Mouse (Mus musculus): Measurements from ENCODE around the gene Plk1.

The Plk1 gene

GRCm38 (mm10) chr7:122189484-122189883 lies 30.2 kb downstream of the Plk1 start:
- in situ Hi-C loops (cut with MboI, MseI), result loop anchor here in 1 of 2 experiments (10.0 kb wide), 1 partner anchor 735 kb away; no protein-coding TSS in a partner anchor

GRCm38 (mm10) chr7:122191097-122191496 lies 31.9 kb downstream of the Plk1 start:
- in situ Hi-C loops (cut with MboI, MseI), result no loop called here

- in situ Hi-C loops (cut with MboI, MseI), result no loop called here
These were observed 34.7 kb downstream of the Plk1 start for GRCm38 (mm10) chr7:122193919-122194318.

GRCm38 (mm10) chr7:122196771-122197170 lies 37.5 kb downstream of the Plk1 start:
- in situ Hi-C loops (cut with MboI, MseI), result no loop called here

GRCm38 (mm10) chr7:122197306-122197705 lies 38.1 kb downstream of the Plk1 start:
- in situ Hi-C loops (cut with MboI, MseI), result no loop called here

- in situ Hi-C loops (cut with MboI, MseI), result no loop called here
These were observed 40.1 kb downstream of the Plk1 start for GRCm38 (mm10) chr7:122199296-122199695.

- in situ Hi-C loops (cut with MboI, MseI), result no loop called here
These were observed 44.7 kb downstream of the Plk1 start for GRCm38 (mm10) chr7:122203936-122204335.

GRCm38 (mm10) chr7:122206121-122206520 lies 46.9 kb downstream of the Plk1 start:
- in situ Hi-C loops (cut with MboI, MseI), result no loop called here

- in situ Hi-C loops (cut with MboI, MseI), result no loop called here
These were observed 49.2 kb downstream of the Plk1 start for GRCm38 (mm10) chr7:122208276-122209021.

GRCm38 (mm10) chr7:122219315-122219801 lies 60.1 kb downstream of the Plk1 start, which contains the start of gene Chp2:
TSS of gene Chp2 (plus strand) at chr7:122219496.
- in situ Hi-C loops (cut with MboI, MseI), result loop anchor here in 1 of 2 experiments (10.0 kb wide), 1 partner anchor 1685 kb away; no protein-coding TSS in a partner anchor
